Mouse (Mus musculus) heart, embryonic 13.5 days (tissue): ENCODE data around the gene Etv6. TPM values are rescaled to one million over a fixed set of nuclear protein-coding genes. Genes with fewer than 3 reads are reported as not detected.

ENCODE experiments used
- ATAC-seq: fragments of 200-750 bp; cut with Nextera tagmentation; 2 replicates; pipeline ENCODE4 v1.8.0; 2017; ENCODE audit warnings: moderate TSS enrichment; ENCODE audit not compliant: insufficient number of reproducible peaks, low FRiP score, low TSS enrichment; ENCODE audit errors: extremely low read depth
- H3K27ac ChIP-seq: fragments of 300-500 bp; sonication (generic); replicated peaks from 2 replicates; pipeline ENCODE4 v1.5.1; 2015; ENCODE audit warnings: moderate library complexity, mild to moderate bottlenecking, inconsistent platforms
- H3K27me3 ChIP-seq: fragments of 300-500 bp; sonication (generic); replicated peaks from 2 replicates; pipeline ENCODE4 v1.6.1; 2015; ENCODE audit warnings: mild to moderate bottlenecking, inconsistent platforms
- H3K36me3 ChIP-seq: fragments of 300-500 bp; sonication (generic); 2 replicates; pipeline ENCODE4 v1.6.1; 2015; ENCODE audit warnings: mild to moderate bottlenecking, inconsistent platforms
- H3K4me1 ChIP-seq: fragments of 300-500 bp; sonication (generic); 2 replicates; pipeline ENCODE4 v1.6.1; 2015; ENCODE audit warnings: inconsistent platforms
- H3K4me2 ChIP-seq: fragments of 300-500 bp; sonication (generic); 2 replicates; pipeline ENCODE4 v1.6.1; 2015; ENCODE audit warnings: inconsistent platforms, mild to moderate bottlenecking, moderate library complexity
- H3K4me3 ChIP-seq: fragments of 300-500 bp; sonication (generic); 2 replicates; pipeline ENCODE4 v1.5.1; 2015; ENCODE audit warnings: moderate library complexity, mild to moderate bottlenecking, inconsistent platforms
- H3K9ac ChIP-seq: fragments of 300-500 bp; sonication (generic); 2 replicates; pipeline ENCODE4 v1.6.1; 2015; ENCODE audit warnings: inconsistent platforms, mild to moderate bottlenecking, moderate library complexity
- H3K9me3 ChIP-seq: fragments of 300-500 bp; sonication (generic); 2 replicates; pipeline ENCODE4 v1.6.1; 2016; ENCODE audit warnings: inconsistent platforms
- WGBS: fragments of 180-500 bp; shearing (Covaris S2); methylation state at CpG from one replicate; pipeline ENCODE4 v1.1.7; 2015; ENCODE audit warnings: mixed read lengths; 5-methylcytosine and 5-hydroxymethylcytosine counted together
- polyA plus RNA-seq: library from polyadenylated mRNA; unstranded; fragments of >200 nt; fragmentation: Nextera tagmentation; extraction: Ambion mirVana; gene quantifications from 2 replicates; pipeline ENCODE4 v1.2.1, GENCODE M21; 2015

Etv6 gene
- polyA plus RNA-seq, 1 experiment from 2014 or later: 12.8 TPM

- Histone ChIP-seq H3K4me3 (no peak overlapping the region), H3K27ac (no peak overlapping the region), H3K4me2 (no peak overlapping the region), H3K27me3 (no peaks in the 10 kb centered on the region), H3K4me1 (peaks cover 26% of the 10 kb centered on the region), H3K36me3 (no peaks in the 10 kb centered on the region), H3K9me3 (peaks cover 9% of the 10 kb centered on the region; the same call in 1 of the 2 replicates), H3K9ac (no peak overlapping the region)
- 27% methylated on average over 7 of the region's 7 CpGs for WGBS
- no peak for ATAC-seq
Measured at GRCm38 (mm10) chr6:134032451-134032850, 3.0 kb upstream of the Etv6 start.

GRCm38 (mm10) chr6:134034436-134034835 is 1.1 kb upstream of the Etv6 start:
- Histone ChIP-seq H3K27me3 (no peaks in the 10 kb centered on the region), H3K9me3 (no peaks in the 10 kb centered on the region), H3K4me3 (peak overlapping the region; percentile 84), H3K4me1 (peaks cover 46% of the 10 kb centered on the region), H3K36me3 (no peaks in the 10 kb centered on the region), H3K27ac (peak overlapping the region; percentile 100), H3K4me2 (peak overlapping the region; percentile 84), H3K9ac (peak overlapping the region; percentile 98)
- under 1% methylated on average over 8 of the region's 8 CpGs for WGBS
- ATAC-seq: no peak

GRCm38 (mm10) chr6:134034904-134035489 is 503 bp upstream of the Etv6 start:
- Histone ChIP-seq H3K36me3 (no peaks in the 10 kb centered on the region), H3K4me2 (peak overlapping the region; percentile 84), H3K27ac (peak overlapping the region; percentile 100), H3K4me3 (peak overlapping the region; percentile 84), H3K27me3 (no peaks in the 10 kb centered on the region), H3K9ac (peak overlapping the region; percentile 98), H3K4me1 (peaks cover 50% of the 10 kb centered on the region), H3K9me3 (no peaks in the 10 kb centered on the region)
- WGBS: under 1% methylated on average over 55 of the region's 55 CpGs
- peak; percentile 82 for ATAC-seq

- peak overlapping the region; percentile 100 for H3K27ac ChIP-seq
- no peaks in the 10 kb centered on the region for H3K27me3 ChIP-seq
- H3K4me2 ChIP-seq: peak overlapping the region; percentile 84
- ATAC-seq: no peak
- H3K4me1 ChIP-seq: peaks cover 65% of the 10 kb centered on the region
- whole genome bisulfite sequencing: 0% methylated on average over 7 of the region's 8 CpGs
- no peaks in the 10 kb centered on the region for H3K9me3 ChIP-seq
- H3K36me3 ChIP-seq: no peaks in the 10 kb centered on the region
- H3K9ac ChIP-seq: peak overlapping the region; percentile 98
- H3K4me3 ChIP-seq: peak overlapping the region; percentile 84
Measured at GRCm38 (mm10) chr6:134036491-134036911, 1.0 kb downstream of the Etv6 start.

GRCm38 (mm10) chr6:134036951-134037431 is 1.5 kb downstream of the Etv6 start:
- no peaks in the 10 kb centered on the region for H3K27me3 ChIP-seq
- no peaks in the 10 kb centered on the region for H3K9me3 ChIP-seq
- H3K36me3 ChIP-seq: no peaks in the 10 kb centered on the region
- peak overlapping the region; percentile 100 for H3K27ac ChIP-seq
- H3K4me3 ChIP-seq: peak overlapping the region; percentile 84
- WGBS: 8% methylated on average over 3 of the region's 3 CpGs
- H3K4me1 ChIP-seq: peaks cover 70% of the 10 kb centered on the region
- peak overlapping the region; percentile 98 for H3K9ac ChIP-seq
- peak overlapping the region; percentile 84 for H3K4me2 ChIP-seq
- no peak for ATAC-seq

GRCm38 (mm10) chr6:134037960-134038359 is 2.5 kb downstream of the Etv6 start:
- ATAC-seq: no peak
- Histone ChIP-seq H3K36me3 (no peaks in the 10 kb centered on the region), H3K4me2 (peak overlapping the region; percentile 84), H3K9ac (peak overlapping the region; percentile 98), H3K4me3 (peak overlapping the region; percentile 84), H3K27ac (peak overlapping the region; percentile 100; the same call in 1 of the 2 replicates), H3K9me3 (no peaks in the 10 kb centered on the region), H3K27me3 (no peaks in the 10 kb centered on the region), H3K4me1 (peaks cover 71% of the 10 kb centered on the region)
- WGBS: 16% methylated on average over 10 of the region's 10 CpGs

GRCm38 (mm10) chr6:134038881-134039280 is 3.4 kb downstream of the Etv6 start:
- Histone ChIP-seq H3K27me3 (no peaks in the 10 kb centered on the region), H3K27ac (peak overlapping the region; percentile 68), H3K9me3 (no peaks in the 10 kb centered on the region), H3K36me3 (no peaks in the 10 kb centered on the region), H3K4me1 (peaks cover 75% of the 10 kb centered on the region), H3K4me3 (peak overlapping the region; percentile 84), H3K9ac (peak overlapping the region; percentile 98), H3K4me2 (peak overlapping the region; percentile 84)
- no peak for ATAC-seq
- 8% methylated on average over 6 of the region's 6 CpGs for WGBS

GRCm38 (mm10) chr6:134039351-134039750 is 3.9 kb downstream of the Etv6 start:
- H3K4me1 ChIP-seq: peaks cover 75% of the 10 kb centered on the region
- H3K36me3 ChIP-seq: no peaks in the 10 kb centered on the region
- H3K27me3 ChIP-seq: no peaks in the 10 kb centered on the region
- 56% methylated on average over 8 of the region's 8 CpGs for WGBS
- peak overlapping the region; percentile 84 for H3K4me2 ChIP-seq
- peak overlapping the region; percentile 84; the same call in 1 of the 2 replicates for H3K4me3 ChIP-seq
- H3K9ac ChIP-seq: peak overlapping the region; percentile 98; the same call in 1 of the 2 replicates
- peak overlapping the region; percentile 68 for H3K27ac ChIP-seq
- H3K9me3 ChIP-seq: no peaks in the 10 kb centered on the region
- no peak for ATAC-seq

GRCm38 (mm10) chr6:134040312-134040711 is 4.8 kb downstream of the Etv6 start:
- Histone ChIP-seq H3K4me3 (no peak overlapping the region), H3K27ac (no peak overlapping the region), H3K9me3 (no peaks in the 10 kb centered on the region), H3K4me1 (peaks cover 83% of the 10 kb centered on the region), H3K9ac (no peak overlapping the region), H3K4me2 (no peak overlapping the region), H3K27me3 (no peaks in the 10 kb centered on the region), H3K36me3 (no peaks in the 10 kb centered on the region)
- no peak for ATAC-seq
- 44% methylated on average over 3 of the region's 3 CpGs for WGBS

GRCm38 (mm10) chr6:134041286-134041685 is 5.8 kb downstream of the Etv6 start:
- peaks cover 93% of the 10 kb centered on the region for H3K4me1 ChIP-seq
- H3K4me3 ChIP-seq: no peak overlapping the region
- H3K36me3 ChIP-seq: no peaks in the 10 kb centered on the region
- H3K9ac ChIP-seq: peak overlapping the region; percentile 66
- H3K27ac ChIP-seq: peak overlapping the region; percentile 39; the same call in 1 of the 2 replicates
- no peaks in the 10 kb centered on the region for H3K27me3 ChIP-seq
- WGBS: 60% methylated on average over 7 of the region's 7 CpGs
- H3K4me2 ChIP-seq: peak overlapping the region; percentile 43; the same call in 1 of the 2 replicates
- no peak for ATAC-seq
- H3K9me3 ChIP-seq: no peaks in the 10 kb centered on the region

- peaks cover 98% of the 10 kb centered on the region for H3K4me1 ChIP-seq
- peak overlapping the region; percentile 66 for H3K9ac ChIP-seq
- no peak for ATAC-seq
- no peaks in the 10 kb centered on the region for H3K36me3 ChIP-seq
- H3K9me3 ChIP-seq: no peaks in the 10 kb centered on the region
- H3K27ac ChIP-seq: peak overlapping the region; percentile 39; the same call in 1 of the 2 replicates
- no peaks in the 10 kb centered on the region for H3K27me3 ChIP-seq
- H3K4me3 ChIP-seq: no peak overlapping the region
- 16% methylated on average over 12 of the region's 12 CpGs for WGBS
- H3K4me2 ChIP-seq: peak overlapping the region; percentile 43
Measured at GRCm38 (mm10) chr6:134041916-134042315, 6.4 kb downstream of the Etv6 start.

GRCm38 (mm10) chr6:134043545-134043944 is 8.0 kb downstream of the Etv6 start:
- Histone ChIP-seq H3K9ac (peak overlapping the region; percentile 52), H3K4me2 (peak overlapping the region; percentile 31; the same call in 1 of the 2 replicates), H3K27ac (peak overlapping the region; percentile 20), H3K4me3 (no peak overlapping the region), H3K27me3 (no peaks in the 10 kb centered on the region), H3K36me3 (0 out of 2 replicates have a peak, but pooled peaks cover 4% of the 10 kb centered on the region), H3K4me1 (peaks cover 98% of the 10 kb centered on the region), H3K9me3 (no peaks in the 10 kb centered on the region)
- 27% methylated on average over 7 of the region's 7 CpGs for WGBS
- ATAC-seq: no peak
